Mouse (Mus musculus) stomach, embryonic 14.5 days (tissue): ENCODE measurements around the gene Hddc2. TPM values are rescaled to one million over a fixed set of nuclear protein-coding genes. Genes with fewer than 3 reads are reported as not detected.

Experiments used
- ATAC-seq: fragments of 200-750 bp; cut with Nextera tagmentation; 2 replicates; pipeline ENCODE4 v1.8.0; 2017; ENCODE audit warnings: low read depth, moderate TSS enrichment; ENCODE audit not compliant: insufficient number of reproducible peaks, insufficient read depth, low FRiP score
- H3K27ac ChIP-seq: fragments of 300-500 bp; sonication (generic); 2 replicates; pipeline ENCODE4 v1.5.1; 2014; ENCODE audit warnings: mild to moderate bottlenecking, low read length, moderate library complexity, mixed read lengths
- H3K27me3 ChIP-seq: fragments of 300-500 bp; sonication (generic); 2 replicates; pipeline ENCODE4 v1.6.1; 2014; ENCODE audit warnings: low read length, control low read depth, mixed read lengths; ENCODE audit not compliant: control insufficient read depth, insufficient read depth
- H3K36me3 ChIP-seq: fragments of 300-500 bp; sonication (generic); 2 replicates; pipeline ENCODE4 v1.6.1; 2014; ENCODE audit warnings: mild to moderate bottlenecking, control low read depth, low read length, moderate library complexity, mixed read lengths; ENCODE audit not compliant: control insufficient read depth, insufficient read depth
- H3K4me1 ChIP-seq: fragments of 300-500 bp; sonication (generic); 2 replicates; pipeline ENCODE4 v1.6.1; 2014; ENCODE audit warnings: low read length, control low read depth, mixed read lengths; ENCODE audit not compliant: control insufficient read depth, insufficient read depth
- H3K4me2 ChIP-seq: fragments of 300-500 bp; sonication (generic); replicated peaks from 2 replicates; pipeline ENCODE4 v1.6.1; 2014; ENCODE audit warnings: low read depth, low read length, control low read depth
- H3K4me3 ChIP-seq: fragments of 300-500 bp; sonication (generic); 2 replicates; pipeline ENCODE4 v1.5.1; 2014; ENCODE audit warnings: low read depth, low read length, control low read depth
- H3K9ac ChIP-seq: fragments of 300-500 bp; sonication (generic); replicated peaks from 2 replicates; pipeline ENCODE4 v1.6.1; 2014; ENCODE audit warnings: low read depth, mild to moderate bottlenecking, control low read depth, low read length, moderate library complexity, mixed read lengths
- H3K9me3 ChIP-seq: fragments of 300-500 bp; sonication (generic); 2 replicates; pipeline ENCODE4 v1.6.1; 2016; ENCODE audit warnings: low read depth, low read length, control low read depth; ENCODE audit not compliant: control insufficient read depth
- WGBS: fragments of 180-500 bp; shearing (Covaris S2); extraction: QIAGEN DNeasy Blood & Tissue Kit; methylation state at CpG from one replicate; pipeline ENCODE4 v1.1.7; 2014; 5-methylcytosine and 5-hydroxymethylcytosine counted together
- polyA plus RNA-seq: library from polyadenylated mRNA; unstranded; fragments of >200 nt; fragmentation: Nextera tagmentation; extraction: Ambion mirVana; gene quantifications from 2 replicates; pipeline ENCODE4 v1.2.1, GENCODE M21; 2014

Gene Hddc2
- polyA plus RNA-seq, 1 experiment from 2014 or later, result 75.9 TPM

- Histone ChIP-seq H3K9ac (no peak overlapping the region), H3K9me3 (no peaks in the 10 kb centered on the region), H3K4me3 (no peak overlapping the region), H3K27ac (no peak overlapping the region), H3K27me3 (no peaks in the 10 kb centered on the region), H3K36me3 (no peaks in the 10 kb centered on the region), H3K4me2 (no peak overlapping the region), H3K4me1 (no peaks in the 10 kb centered on the region)
- WGBS, result 62% methylated on average over 2 of the region's 2 CpGs
- ATAC-seq, result no peak
Measured at GRCm38 (mm10) chr10:31298263-31298662, 14.9 kb upstream of the Hddc2 start.

GRCm38 (mm10) chr10:31298921-31299574 lies 14.1 kb upstream of the Hddc2 start:
- WGBS, result 30% methylated on average over 6 of the region's 6 CpGs
- Histone ChIP-seq H3K27me3 (no peaks in the 10 kb centered on the region), H3K9ac (no peak overlapping the region), H3K4me3 (no peak overlapping the region), H3K36me3 (no peaks in the 10 kb centered on the region), H3K4me2 (no peak overlapping the region), H3K9me3 (no peaks in the 10 kb centered on the region), H3K27ac (no peak overlapping the region), H3K4me1 (no peaks in the 10 kb centered on the region)
- 0 out of 2 replicates have a peak, but pooled peaks have one; percentile 46 for ATAC-seq

DNA sequence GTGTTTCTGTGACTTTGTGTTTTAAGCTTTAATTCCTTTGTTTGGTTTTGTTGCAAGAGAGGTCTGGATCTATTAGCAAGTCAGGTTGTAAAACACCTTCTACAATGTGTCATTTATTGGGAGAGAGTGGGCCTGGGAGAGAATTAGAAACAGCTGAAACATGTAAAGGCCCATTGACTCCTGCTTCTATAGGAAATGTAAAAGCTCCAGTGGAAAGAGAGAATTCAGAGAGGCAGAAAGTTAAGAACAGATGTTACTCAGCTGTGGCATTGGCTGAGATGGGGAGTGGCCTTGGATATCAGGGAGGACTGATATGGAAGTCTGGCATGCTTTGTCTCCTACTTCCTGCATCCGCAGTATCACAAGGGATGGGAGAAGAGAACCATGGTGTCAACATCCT lies 12.9 kb upstream of the Hddc2 start:
- H3K27me3 ChIP-seq, result no peaks in the 10 kb centered on the region
- H3K4me3 ChIP-seq, result no peak overlapping the region
- WGBS, result 63% methylated on average over 1 of the region's 1 CpGs
- ATAC-seq, result no peak
- no peaks in the 10 kb centered on the region for H3K36me3 ChIP-seq
- H3K9me3 ChIP-seq, result no peaks in the 10 kb centered on the region
- no peak overlapping the region for H3K9ac ChIP-seq
- no peaks in the 10 kb centered on the region for H3K4me1 ChIP-seq
- H3K27ac ChIP-seq, result no peak overlapping the region
- no peak overlapping the region for H3K4me2 ChIP-seq

DNA sequence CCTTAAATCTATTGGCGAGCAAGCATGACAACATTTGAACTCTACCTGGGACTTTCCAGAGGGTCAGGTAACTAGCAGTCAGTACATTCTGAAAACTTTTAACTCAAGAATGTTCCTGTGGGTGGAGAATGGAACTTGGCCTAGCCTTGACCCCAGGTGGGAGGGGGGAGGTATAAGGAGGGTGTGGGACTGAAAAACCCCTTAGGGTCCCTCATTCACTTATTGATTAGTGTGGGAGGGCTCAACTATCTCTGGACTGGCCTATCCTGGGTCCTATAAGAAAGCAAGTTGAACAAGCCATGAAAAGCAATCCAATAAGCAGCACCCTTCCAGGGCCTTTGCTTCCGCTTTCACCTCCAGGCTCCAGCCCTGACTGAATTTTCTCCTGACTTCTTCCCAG lies 9.7 kb upstream of the Hddc2 start:
- Histone ChIP-seq H3K9me3 (no peaks in the 10 kb centered on the region), H3K27ac (no peak overlapping the region), H3K27me3 (no peaks in the 10 kb centered on the region), H3K4me1 (no peaks in the 10 kb centered on the region), H3K9ac (no peak overlapping the region), H3K36me3 (no peaks in the 10 kb centered on the region), H3K4me3 (no peak overlapping the region), H3K4me2 (no peak overlapping the region)
- 95% methylated on average over 2 of the region's 2 CpGs for WGBS
- ATAC-seq, result no peak

GRCm38 (mm10) chr10:31307024-31307598 lies 6.1 kb upstream of the Hddc2 start:
- no peak overlapping the region for H3K27ac ChIP-seq
- no peaks in the 10 kb centered on the region for H3K36me3 ChIP-seq
- H3K4me1 ChIP-seq, result no peaks in the 10 kb centered on the region
- WGBS, result 12% methylated on average over 1 of the region's 1 CpGs
- no peak overlapping the region for H3K9ac ChIP-seq
- no peaks in the 10 kb centered on the region for H3K9me3 ChIP-seq
- H3K27me3 ChIP-seq, result no peaks in the 10 kb centered on the region
- H3K4me3 ChIP-seq, result no peak overlapping the region
- H3K4me2 ChIP-seq, result no peak overlapping the region
- no peak for ATAC-seq

DNA sequence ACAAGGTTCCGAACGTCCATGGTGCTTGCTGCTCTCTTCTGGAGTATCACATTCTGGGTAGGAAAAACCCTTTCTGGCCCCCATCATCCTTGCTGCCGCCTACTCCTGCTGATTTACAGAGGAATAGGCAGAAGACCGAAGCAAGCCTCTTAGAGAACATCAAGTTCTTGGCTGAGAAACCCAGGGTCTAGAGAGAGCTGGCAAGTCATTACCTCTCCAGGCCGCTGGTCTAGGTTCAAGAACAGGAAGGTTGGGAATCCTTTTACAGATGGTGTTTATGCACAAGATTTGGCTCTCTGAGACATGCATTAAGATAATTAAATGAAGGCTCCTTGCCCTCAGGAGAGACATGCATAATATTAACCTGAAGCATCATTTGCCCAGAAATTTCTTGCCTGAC lies 5.3 kb downstream of the Hddc2 start:
- peaks cover 7% of the 10 kb centered on the region; the same call in 1 of the 2 replicates for H3K4me1 ChIP-seq
- H3K9ac ChIP-seq, result no peak overlapping the region
- ATAC-seq, result no peak
- peaks cover 4% of the 10 kb centered on the region for H3K36me3 ChIP-seq
- H3K4me2 ChIP-seq, result no peak overlapping the region
- no peak overlapping the region for H3K4me3 ChIP-seq
- H3K27me3 ChIP-seq, result no peaks in the 10 kb centered on the region
- no peak overlapping the region for H3K27ac ChIP-seq
- no peaks in the 10 kb centered on the region for H3K9me3 ChIP-seq
- WGBS, result 81% methylated on average over 5 of the region's 5 CpGs

DNA sequence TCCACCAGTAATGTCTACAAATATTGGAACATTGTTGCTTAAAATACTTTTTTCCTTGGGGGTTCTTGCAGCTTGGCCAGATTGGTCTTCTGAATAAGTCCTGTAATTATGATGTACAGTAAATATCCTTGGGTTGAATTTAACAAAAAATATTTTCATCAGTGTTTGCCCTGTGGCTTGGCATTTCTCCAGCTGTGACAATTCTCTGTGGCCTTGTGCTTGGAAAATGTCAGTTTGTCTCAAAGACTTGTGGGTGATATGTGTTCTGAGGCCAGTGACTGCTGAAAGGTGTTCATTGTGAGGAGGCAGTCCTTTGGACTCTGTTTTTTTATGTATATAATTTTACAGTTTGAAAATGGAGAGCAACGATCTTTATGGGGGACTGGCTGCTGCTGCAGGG lies 16.3 kb downstream of the Hddc2 start:
- ATAC-seq, result no peak
- 73% methylated on average over 1 of the region's 1 CpGs for WGBS

GRCm38 (mm10) chr10:31330286-31330962 lies 17.2 kb downstream of the Hddc2 start:
- no peak overlapping the region for H3K4me3 ChIP-seq
- no peaks in the 10 kb centered on the region for H3K27me3 ChIP-seq
- no peaks in the 10 kb centered on the region for H3K4me1 ChIP-seq
- ATAC-seq, result no peak
- no peak overlapping the region for H3K9ac ChIP-seq
- H3K27ac ChIP-seq, result no peak overlapping the region
- H3K4me2 ChIP-seq, result no peak overlapping the region
- peaks cover 10% of the 10 kb centered on the region; the same call in 1 of the 2 replicates for H3K36me3 ChIP-seq
- no peaks in the 10 kb centered on the region for H3K9me3 ChIP-seq
- 68% methylated on average over 3 of the region's 3 CpGs for WGBS

More for the DNA sequence above, 16.3 kb downstream of the Hddc2 start:
- no peak overlapping the region for H3K4me2 ChIP-seq
- H3K4me1 ChIP-seq, result no peaks in the 10 kb centered on the region
- H3K9me3 ChIP-seq, result no peaks in the 10 kb centered on the region
- H3K36me3 ChIP-seq, result peaks cover 10% of the 10 kb centered on the region; the same call in 1 of the 2 replicates
- no peak overlapping the region for H3K27ac ChIP-seq
- H3K9ac ChIP-seq, result no peak overlapping the region
- no peaks in the 10 kb centered on the region for H3K27me3 ChIP-seq
- H3K4me3 ChIP-seq, result no peak overlapping the region
